Mouse (Mus musculus): ENCODE measurements around the gene Ltbp1. TPM values are rescaled to one million over a fixed set of nuclear protein-coding genes. Genes with fewer than 3 reads are reported as not detected.

Gene Ltbp1
- total and polyA plus RNA-seq, 3 experiments: 12.7 to 15.1 (median 13.0) TPM

GRCm38 (mm10) chr17:75238655-75239054 lies 233.3 kb downstream of the Ltbp1 start:
- DNase-seq: no peak

DNA sequence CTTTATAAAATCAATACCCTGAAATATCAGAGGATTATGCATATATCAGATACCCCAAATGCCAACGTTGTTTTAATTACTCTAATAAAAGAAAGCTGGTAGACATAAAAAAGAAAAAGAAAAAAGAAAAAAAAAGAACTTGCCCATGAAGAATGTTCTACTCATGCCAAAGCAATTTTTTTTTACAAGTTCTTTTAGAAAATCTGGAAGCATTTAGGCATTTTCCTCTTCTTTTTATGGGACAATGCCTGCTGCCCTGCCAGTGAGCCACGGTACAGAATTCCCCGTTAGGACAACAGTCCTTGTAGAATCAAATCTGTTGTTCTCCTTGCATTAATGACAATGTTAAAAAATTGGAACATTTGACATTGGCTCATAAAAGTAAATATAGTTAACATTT lies 234.2 kb downstream of the Ltbp1 start:
- DNase-seq: no peak

DNA sequence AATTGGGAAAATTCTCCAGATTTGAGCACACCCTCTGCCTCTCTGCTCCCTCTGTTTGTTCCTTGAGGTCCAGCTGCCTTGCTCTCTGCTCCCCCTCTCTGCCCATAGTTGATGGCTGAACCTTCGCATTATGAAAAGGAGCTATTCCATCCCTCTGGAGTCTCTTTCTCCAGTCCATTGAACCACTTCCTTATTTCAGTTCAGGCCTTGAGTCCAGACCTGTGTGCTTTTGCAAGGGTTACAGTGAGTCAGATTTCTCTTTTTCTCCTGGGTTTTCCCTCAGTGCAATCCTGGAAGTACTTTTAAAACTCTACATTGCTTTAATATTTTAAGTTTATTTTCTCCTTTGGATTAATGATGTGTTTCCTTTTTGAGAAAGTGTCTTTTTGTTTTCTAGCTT lies 236.7 kb downstream of the Ltbp1 start:
- DNase-seq: no peak

DNA sequence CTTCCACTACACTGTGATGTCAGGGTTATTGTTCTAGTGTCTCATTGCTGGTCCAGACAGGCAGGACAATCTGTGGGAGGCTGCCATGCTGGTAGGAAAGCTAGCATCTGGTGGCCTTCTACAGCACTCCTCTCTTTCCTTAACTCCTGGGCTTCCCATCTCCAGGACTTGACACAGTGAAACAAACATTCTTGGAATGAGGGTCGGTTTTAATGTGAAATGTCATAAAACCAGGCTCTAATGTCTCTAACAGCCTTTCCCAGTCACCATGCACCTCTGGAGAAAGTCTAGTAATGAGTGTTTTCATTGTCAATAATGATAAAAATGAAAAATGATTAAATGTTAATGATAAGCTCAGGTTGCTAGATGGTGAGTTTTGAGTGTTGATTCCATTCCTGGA lies 237.9 kb downstream of the Ltbp1 start:
- no peak for DNase-seq

DNA sequence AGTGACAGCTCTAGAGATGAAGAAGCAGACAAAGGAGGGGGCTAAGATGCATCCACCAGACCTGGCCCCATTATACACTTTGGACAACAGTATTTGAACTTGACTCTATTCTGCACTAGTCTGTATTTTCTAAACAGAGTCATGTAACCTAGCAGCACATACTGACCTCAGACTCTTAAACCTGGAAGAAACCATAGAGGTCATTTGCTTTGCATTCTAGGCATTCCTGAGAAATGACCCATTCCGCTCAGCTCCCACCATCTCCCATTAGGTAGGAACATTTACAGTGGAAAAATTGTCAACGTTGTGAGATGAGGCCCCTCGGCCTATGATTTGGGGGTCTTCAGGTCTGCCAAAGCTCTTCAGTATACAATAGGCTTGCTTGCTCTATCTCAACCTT lies 238.8 kb downstream of the Ltbp1 start:
- DNase-seq: no peak

DNA sequence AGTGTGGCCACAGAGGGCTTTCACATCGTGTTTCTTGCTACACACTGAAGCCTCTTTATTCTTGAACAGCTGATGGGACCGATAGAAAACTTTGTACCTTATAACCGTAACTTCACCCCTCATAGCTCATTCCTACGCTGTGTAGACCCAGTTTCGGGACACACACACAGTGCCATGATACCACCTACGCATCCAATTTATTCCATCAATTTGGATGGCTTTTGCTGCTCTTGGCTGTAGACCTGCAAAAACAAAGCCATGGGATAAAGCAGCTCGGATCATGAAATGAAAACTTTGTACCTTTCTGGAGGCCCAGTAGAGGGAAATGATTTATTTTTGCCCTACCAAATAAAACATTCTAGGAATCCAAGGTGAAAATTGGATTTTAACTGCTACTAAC lies 239.7 kb downstream of the Ltbp1 start:
- no peak for DNase-seq

GRCm38 (mm10) chr17:75248632-75249031 lies 243.3 kb downstream of the Ltbp1 start:
- DNase-seq: no peak

- DNase-seq: no peak
Observed at GRCm38 (mm10) chr17:75250571-75250970, 245.2 kb downstream of the Ltbp1 start.

DNA sequence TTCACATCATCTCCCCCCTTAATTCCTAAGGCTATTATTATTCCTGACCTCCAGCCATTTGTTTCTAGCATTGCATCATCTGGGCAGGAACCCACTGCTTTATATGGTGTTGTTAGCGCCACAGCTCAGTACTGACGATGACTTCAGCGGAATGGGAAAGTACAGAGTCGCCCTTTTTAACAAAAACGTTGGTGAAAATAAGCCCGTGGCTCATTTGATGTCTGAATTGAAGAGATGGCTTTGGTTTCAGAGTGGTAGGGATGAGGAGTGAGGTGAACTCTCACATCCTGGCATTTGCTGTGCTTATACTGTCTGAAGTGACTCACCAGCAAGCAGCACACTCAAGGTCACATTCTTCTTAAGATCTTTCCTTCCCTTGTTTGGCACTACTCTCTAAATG lies 245.7 kb downstream of the Ltbp1 start:
- DNase-seq: peak; percentile 20

- DNase-seq: no peak
Observed at GRCm38 (mm10) chr17:75252540-75252939, 247.2 kb downstream of the Ltbp1 start.

DNA sequence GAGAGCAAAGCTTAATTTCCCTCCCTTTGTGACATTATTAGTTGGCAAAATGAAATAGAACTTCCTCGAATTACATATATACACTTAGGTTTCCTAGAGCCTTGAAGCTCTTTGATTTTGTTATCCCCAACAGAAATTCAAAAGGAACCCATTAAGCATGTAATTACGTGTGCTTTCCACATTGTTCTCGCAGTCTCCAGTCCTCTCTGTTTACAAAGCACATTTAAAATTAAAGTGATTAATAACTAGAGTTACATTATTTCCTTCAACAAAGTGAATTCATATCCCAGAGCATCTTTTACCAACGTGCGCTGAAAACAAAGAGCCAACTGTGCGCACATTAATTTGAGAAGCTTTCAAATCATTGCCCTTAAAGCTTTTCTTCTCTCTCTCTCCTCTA lies 249.5 kb downstream of the Ltbp1 start:
- DNase-seq: no peak

DNA sequence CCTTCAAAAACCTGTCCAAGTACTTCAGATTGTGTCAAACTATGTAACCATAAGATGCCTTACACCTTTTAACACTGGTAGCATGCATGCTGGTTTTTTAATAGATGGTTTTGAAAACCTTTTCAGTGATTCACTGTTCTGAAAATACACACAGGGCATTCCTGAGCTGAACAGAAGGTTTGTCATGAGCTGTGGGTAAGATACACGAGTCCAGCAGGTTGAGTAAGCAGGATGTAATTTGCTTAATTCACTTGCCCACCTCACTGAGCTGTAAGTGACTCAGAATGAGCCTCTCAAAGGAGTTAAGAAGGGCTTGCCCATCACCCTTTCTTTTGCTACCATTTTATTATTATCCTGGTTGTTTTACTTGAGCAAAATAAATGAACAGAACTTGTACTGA lies 250.6 kb downstream of the Ltbp1 start:
- no peak for DNase-seq

- DNase-seq: no peak
Observed at GRCm38 (mm10) chr17:75258427-75258826, 253.1 kb downstream of the Ltbp1 start.

DNA sequence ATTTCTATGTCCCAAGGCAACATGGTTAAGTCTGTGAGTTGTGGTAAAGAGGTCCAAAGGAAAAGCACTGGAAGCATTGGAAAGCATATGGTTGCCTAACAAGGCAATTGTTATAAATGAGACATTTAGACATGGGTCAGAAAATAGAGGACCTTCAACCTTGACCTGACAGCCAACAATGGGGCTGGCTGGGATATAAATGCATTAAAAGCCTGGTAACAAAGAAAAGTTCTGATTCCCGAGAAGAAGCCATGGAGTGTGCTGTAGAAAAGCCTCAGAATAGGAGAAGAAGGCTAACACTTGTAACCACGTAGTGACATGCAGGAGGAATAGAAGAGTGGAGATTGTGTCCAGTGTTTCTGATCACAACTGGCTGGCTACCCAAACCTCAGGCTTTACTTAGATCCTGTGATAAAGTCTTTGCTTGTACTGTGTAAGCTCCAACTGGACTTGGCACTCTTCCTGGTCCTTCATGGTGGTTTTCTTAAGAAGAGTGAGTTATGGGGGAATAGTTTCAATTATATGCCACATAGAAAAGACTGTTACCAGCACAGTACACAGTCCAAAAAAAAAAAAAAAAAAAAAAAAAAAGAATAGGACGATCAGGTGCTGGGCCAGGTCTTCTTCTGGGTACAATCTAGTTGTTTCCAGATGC lies 258.1 kb downstream of the Ltbp1 start:
- DNase-seq: no peak

- DNase-seq: no peak
Observed at GRCm38 (mm10) chr17:75268506-75268905, 263.1 kb downstream of the Ltbp1 start.

- no peak for DNase-seq
Observed at GRCm38 (mm10) chr17:75272446-75272845, 267.1 kb downstream of the Ltbp1 start.

DNA sequence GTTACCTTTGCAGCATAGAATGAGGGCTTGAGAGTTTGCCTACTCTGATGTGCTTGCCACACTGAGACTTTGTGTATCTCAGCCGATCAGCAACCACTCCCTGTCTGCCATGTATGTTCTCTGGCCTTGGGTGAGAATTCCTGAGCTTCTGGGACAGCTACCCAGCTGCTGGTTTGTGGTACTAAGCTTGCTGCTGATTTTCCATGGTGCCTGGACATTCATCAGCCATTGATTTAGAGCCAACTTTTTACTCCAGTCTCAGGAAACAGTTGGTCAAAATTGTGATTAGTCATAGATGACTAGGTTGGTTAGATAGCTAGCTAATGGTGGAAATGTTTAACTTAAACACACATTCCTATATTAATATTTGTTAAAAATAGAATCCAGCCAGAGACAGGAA lies 267.9 kb downstream of the Ltbp1 start:
- DNase-seq: no peak

DNA sequence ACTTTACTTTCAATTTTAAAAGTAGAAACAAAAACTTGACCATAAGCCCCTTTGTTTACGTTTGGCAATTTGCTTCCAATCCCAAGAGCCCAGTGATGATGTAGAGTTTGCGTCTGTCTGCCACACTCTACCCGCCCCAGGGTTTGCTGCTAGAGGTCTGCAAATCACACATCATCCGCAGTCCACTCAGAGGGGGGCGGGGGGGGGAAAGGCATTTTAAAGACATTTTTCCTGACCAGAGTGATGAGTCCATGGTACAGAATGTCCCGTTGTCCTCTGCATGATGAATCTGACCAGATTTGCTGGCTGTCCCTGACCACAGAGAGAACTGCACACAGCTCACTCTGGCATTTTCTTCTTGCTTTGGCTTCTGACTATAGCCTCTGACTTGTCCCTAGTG lies 269.9 kb downstream of the Ltbp1 start:
- DNase-seq: no peak

DNA sequence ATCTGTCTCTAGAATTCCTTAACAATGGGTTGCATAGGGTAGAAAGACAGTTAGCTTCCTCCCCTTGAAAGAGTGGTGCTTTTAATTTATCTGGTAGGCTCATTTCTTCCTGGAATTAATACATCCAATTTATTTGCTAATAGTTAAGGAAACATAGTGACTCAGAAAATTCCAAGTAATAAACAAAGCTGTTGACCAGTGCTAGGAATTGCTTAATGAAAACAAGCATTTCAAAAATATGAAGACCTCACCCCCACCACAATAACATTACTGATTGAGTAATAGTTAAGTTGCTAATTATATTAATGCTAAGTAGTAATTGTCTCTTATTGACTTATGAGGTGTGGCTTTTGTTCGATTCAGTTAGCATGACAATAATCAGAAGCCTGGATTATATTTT lies 272.7 kb downstream of the Ltbp1 start:
- DNase-seq: no peak

DNA sequence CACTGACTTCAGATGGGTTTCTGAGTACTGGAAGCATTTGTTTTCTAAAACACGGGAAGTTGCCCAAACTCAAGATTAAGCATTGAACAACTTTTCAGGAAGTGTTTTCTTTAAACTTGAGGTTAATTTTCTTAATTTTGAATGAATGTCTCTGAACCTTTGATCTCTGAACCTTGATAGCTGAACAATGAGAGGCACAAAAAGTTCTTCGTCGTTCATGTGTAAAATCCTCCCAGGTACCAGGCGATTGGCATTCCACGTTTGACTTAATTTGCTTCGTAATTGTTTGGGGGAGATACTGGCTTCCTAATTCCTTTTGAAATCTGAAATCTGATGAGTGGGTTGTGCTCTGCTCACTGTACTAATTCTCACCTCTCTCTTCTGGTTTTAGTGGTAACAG lies 273.2 kb downstream of the Ltbp1 start:
- DNase-seq: no peak

GRCm38 (mm10) chr17:75281345-75281744 lies 276.0 kb downstream of the Ltbp1 start:
- no peak for DNase-seq

DNA sequence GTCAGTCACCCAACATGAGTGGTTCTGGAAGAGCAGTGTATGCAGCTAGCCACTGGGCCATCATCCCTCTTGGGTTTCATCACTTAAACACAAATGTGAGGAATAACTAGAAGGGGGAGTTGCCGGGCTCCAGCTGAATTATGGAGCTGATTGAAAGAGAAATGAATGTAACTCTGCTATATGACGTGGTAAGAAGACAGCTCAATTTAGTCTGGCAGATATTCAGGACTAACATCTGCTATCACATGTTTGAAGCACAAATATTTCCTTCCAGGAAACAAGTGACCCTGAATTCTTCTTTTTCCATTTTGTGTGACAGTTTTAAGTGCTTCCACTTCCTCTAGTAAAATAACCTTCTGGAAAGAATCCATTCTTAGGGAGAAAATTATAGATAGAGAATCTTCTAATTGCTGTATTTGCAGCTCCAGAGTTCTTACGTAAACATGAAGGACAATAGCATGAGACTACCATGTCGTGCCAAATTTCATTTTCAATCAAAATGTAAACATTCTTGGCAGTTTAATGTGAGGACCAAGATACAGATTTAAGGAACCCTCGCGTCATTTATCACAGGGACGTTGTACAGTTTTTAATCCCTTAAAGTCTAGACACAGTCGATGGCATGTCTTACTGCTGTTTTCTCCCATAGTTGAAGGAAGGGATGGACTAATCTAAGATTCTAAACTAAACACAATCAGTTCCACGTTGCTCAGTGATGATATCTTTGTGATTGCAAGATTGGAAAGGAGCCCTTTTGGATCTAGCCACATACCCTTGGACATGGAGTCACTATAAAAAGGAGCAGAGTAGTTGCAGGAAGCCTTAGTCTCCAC lies 279.7 kb downstream of the Ltbp1 start:
- no peak for DNase-seq

DNA sequence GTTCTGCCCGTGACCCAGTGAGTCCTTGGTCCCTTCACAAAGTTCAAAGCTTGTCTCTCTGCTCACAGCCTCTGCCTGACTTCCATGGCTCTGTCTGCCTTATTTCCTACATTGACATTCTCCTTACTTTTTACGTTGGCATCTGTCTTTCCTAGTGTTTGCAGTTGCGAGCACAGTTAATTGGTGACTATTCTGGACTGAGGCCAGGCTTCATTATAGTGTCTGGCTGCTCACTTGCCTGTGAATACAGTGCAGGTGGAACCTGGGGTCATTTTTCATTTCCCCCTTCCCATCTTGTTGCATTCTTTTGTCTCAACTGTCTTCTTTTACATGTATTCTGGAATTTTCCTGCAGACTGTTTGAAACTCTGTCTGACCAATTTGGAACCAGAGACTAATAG lies 287.6 kb downstream of the Ltbp1 start:
- DNase-seq: no peak

GRCm38 (mm10) chr17:75293725-75294124 lies 288.4 kb downstream of the Ltbp1 start:
- DNase-seq: no peak

Measured in adrenal gland, adult 2 months (tissue).